Mouse (Mus musculus) stomach, postnatal 0 days (tissue): Measurements from ENCODE around the gene 1700061G19Rik. TPM values are rescaled to one million over a fixed set of nuclear protein-coding genes. Genes with fewer than 3 reads are reported as not detected.

Experiments
- ATAC-seq: fragments of 200-750 bp; cut with Nextera tagmentation; 2 replicates; pipeline ENCODE4 v1.8.0; 2017; ENCODE audit not compliant: low FRiP score, low TSS enrichment
- DNase-seq: peaks from one replicate; pipeline ENCODE4 v3.0.0-alpha.2; 2016; ENCODE audit warnings: low spot score
- H3K27ac ChIP-seq: fragments of 300-500 bp; sonication (generic); replicated peaks from 2 replicates; pipeline ENCODE4 v1.5.1; 2014; ENCODE audit warnings: mild to moderate bottlenecking, control low read depth
- H3K27me3 ChIP-seq: fragments of 300-500 bp; sonication (generic); 2 replicates; pipeline ENCODE4 v1.6.1; 2014; ENCODE audit warnings: low read length; ENCODE audit not compliant: control insufficient read depth, insufficient read depth
- H3K36me3 ChIP-seq: fragments of 300-500 bp; sonication (generic); 2 replicates; pipeline ENCODE4 v1.6.1; 2014; ENCODE audit warnings: low read length, mixed read lengths; ENCODE audit not compliant: control insufficient read depth, insufficient read depth
- H3K4me1 ChIP-seq: fragments of 300-500 bp; sonication (generic); replicated peaks from 2 replicates; pipeline ENCODE4 v1.6.1; 2014; ENCODE audit warnings: antibody characterized with exemption; ENCODE audit not compliant: control insufficient read depth, insufficient read depth
- H3K4me2 ChIP-seq: fragments of 300-500 bp; sonication (generic); replicated peaks from 2 replicates; pipeline ENCODE4 v1.6.1; 2014; ENCODE audit warnings: low read depth, mild to moderate bottlenecking, control low read depth, moderate library complexity
- H3K4me3 ChIP-seq: fragments of 300-500 bp; sonication (generic); 2 replicates; pipeline ENCODE4 v1.5.1; 2014; ENCODE audit warnings: low read depth, low read length, control low read depth
- H3K9ac ChIP-seq: fragments of 300-500 bp; sonication (generic); 2 replicates; pipeline ENCODE4 v1.6.1; 2014; ENCODE audit warnings: mild to moderate bottlenecking, low read length, control low read depth, mixed read lengths
- H3K9me3 ChIP-seq: fragments of 300-500 bp; sonication (generic); 2 replicates; pipeline ENCODE4 v1.6.1; 2016; ENCODE audit warnings: low read length; ENCODE audit not compliant: control insufficient read depth
- CTCF ChIP-seq: IDR thresholded peaks from 2 replicates; pipeline ENCODE4 v1.5.1; 2016; ENCODE audit warnings: antibody characterized with exemption, low read depth, mild to moderate bottlenecking, moderate library complexity
- EP300 ChIP-seq: optimal IDR thresholded peaks from 2 replicates; pipeline ENCODE3; 2016; ENCODE audit warnings: antibody characterized with exemption
- WGBS: fragments of 180-500 bp; shearing (Covaris S2); extraction: QIAGEN DNeasy Blood & Tissue Kit; methylation state at CpG from one replicate; pipeline ENCODE4 v1.1.7; 2014; 5-methylcytosine and 5-hydroxymethylcytosine counted together
- polyA plus RNA-seq: library from polyadenylated mRNA; unstranded; fragments of >200 nt; fragmentation: Nextera tagmentation; extraction: Ambion mirVana; gene quantifications from 2 replicates; pipeline ENCODE4 v1.2.1, GENCODE M21; 2015

Gene 1700061G19Rik
- polyA plus RNA-seq, 1 experiment from 2014 or later = 1.4 TPM

GRCm38 (mm10) chr17:56872512-56872911 is 2.8 kb upstream of the 1700061G19Rik start:
- ATAC-seq (no peak), DNase-seq (no peak)
- Histone ChIP-seq H3K4me3 (no peak overlapping the region), H3K4me1 (no peaks in the 10 kb centered on the region), H3K9me3 (no peaks in the 10 kb centered on the region), H3K36me3 (no peaks in the 10 kb centered on the region), H3K27me3 (no peaks in the 10 kb centered on the region), H3K9ac (no peak overlapping the region), H3K27ac (no peak overlapping the region), H3K4me2 (no peak overlapping the region)
- TF ChIP-seq EP300 (no peak), CTCF (no peak)
- WGBS = 75% methylated on average over 7 of the region's 7 CpGs

DNA sequence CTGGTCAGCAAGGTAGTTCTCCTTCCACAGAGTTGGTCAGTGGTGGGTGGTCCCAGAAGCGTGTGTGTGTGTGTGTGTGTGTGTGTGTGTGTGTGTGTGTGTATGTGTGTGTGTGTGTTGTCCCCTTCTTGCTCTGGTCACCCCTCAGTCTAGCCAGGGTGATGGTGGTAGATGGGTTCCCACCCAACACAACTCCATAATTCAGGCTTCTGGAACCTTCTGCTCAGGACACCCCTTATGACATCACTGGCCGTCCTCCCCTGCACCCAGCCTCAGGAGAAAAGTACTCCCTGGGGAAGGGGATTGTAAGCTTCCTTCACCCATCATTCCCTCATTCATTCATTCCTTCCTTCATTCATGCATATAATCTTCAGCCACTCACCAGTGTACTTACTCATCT is 1.0 kb upstream of the 1700061G19Rik start, which contains the start of gene Acsbg2:
Gene Acsbg2 (minus strand): TSS at position 211 of the 400 bp plus-strand sequence.
- Histone ChIP-seq H3K4me1 (no peaks in the 10 kb centered on the region), H3K27ac (no peak within 1 kb of the TSS), H3K9me3 (no peaks in the 10 kb centered on the region), H3K27me3 (no peaks in the 10 kb centered on the region), H3K36me3 (no peaks in the 10 kb centered on the region), H3K4me3 (no peak within 1 kb of the TSS), H3K9ac (no peak within 1 kb of the TSS), H3K4me2 (no peak within 1 kb of the TSS)
- WGBS = 89% methylated on average over 2 of the region's 2 CpGs
- DNase-seq (no peak), ATAC-seq (no peak)
- no peak for TF ChIP-seq EP300
- no peak for TF ChIP-seq CTCF

- H3K4me2 ChIP-seq = no peak overlapping the region
- WGBS = 83% methylated on average over 3 of the region's 3 CpGs
- no peak for TF ChIP-seq EP300
- no peak for TF ChIP-seq CTCF
These were observed 1.2 kb downstream of the 1700061G19Rik start for GRCm38 (mm10) chr17:56876465-56876864.

DNA sequence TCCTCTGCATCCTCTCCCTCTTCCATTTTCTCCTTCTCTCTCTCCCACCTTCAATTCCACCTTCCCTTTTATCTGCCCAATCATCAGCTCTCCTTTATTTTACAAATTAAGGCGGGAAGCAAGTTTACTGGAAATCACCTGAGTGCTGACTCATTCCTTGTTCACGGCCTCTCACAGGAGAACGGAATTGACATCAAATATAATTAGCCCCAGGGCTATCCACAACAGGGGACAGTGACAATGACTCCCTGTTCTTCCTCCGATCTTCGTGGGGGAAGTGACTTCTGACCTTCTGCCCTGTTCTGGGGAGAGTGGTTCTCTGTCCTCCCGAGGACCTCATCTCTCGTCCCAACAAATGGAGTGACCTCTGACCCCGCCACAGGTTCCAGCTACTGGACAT is 1.7 kb downstream of the 1700061G19Rik start:
- Histone ChIP-seq H3K36me3 (no peaks in the 10 kb centered on the region), H3K27me3 (no peaks in the 10 kb centered on the region), H3K4me3 (no peak overlapping the region), H3K4me1 (no peaks in the 10 kb centered on the region), H3K9me3 (no peaks in the 10 kb centered on the region), H3K4me2 (no peak overlapping the region), H3K27ac (no peak overlapping the region), H3K9ac (no peak overlapping the region)
- DNase-seq (no peak), ATAC-seq (no peak; the same call in 1 of the 2 replicates)
- WGBS = 55% methylated on average over 8 of the region's 8 CpGs
- TF ChIP-seq CTCF = no peak
- TF ChIP-seq EP300 = no peak

More at GRCm38 (mm10) chr17:56876465-56876864, 1.2 kb downstream of the 1700061G19Rik start:
- H3K9ac ChIP-seq = no peak overlapping the region
- no peak overlapping the region for H3K27ac ChIP-seq
- H3K4me3 ChIP-seq = no peak overlapping the region
- H3K36me3 ChIP-seq = no peaks in the 10 kb centered on the region
- ATAC-seq (no peak), DNase-seq (no peak)
- no peaks in the 10 kb centered on the region for H3K4me1 ChIP-seq
- H3K27me3 ChIP-seq = no peaks in the 10 kb centered on the region
- H3K9me3 ChIP-seq = no peaks in the 10 kb centered on the region

GRCm38 (mm10) chr17:56877426-56877825 is 2.1 kb downstream of the 1700061G19Rik start:
- DNase-seq = no peak
- H3K27ac ChIP-seq = no peak overlapping the region
- 82% methylated on average over 19 of the region's 19 CpGs for WGBS
- no peaks in the 10 kb centered on the region for H3K27me3 ChIP-seq
- no peak overlapping the region for H3K9ac ChIP-seq
- no peaks in the 10 kb centered on the region for H3K4me1 ChIP-seq
- no peak overlapping the region for H3K4me2 ChIP-seq
- no peaks in the 10 kb centered on the region for H3K36me3 ChIP-seq
- no peak for TF ChIP-seq CTCF
- TF ChIP-seq EP300 = no peak
- ATAC-seq = no peak; the same call in 1 of the 2 replicates
- no peaks in the 10 kb centered on the region for H3K9me3 ChIP-seq
- H3K4me3 ChIP-seq = no peak overlapping the region

- Histone ChIP-seq H3K27me3 (no peaks in the 10 kb centered on the region), H3K9me3 (no peaks in the 10 kb centered on the region), H3K4me1 (0 out of 2 replicates have a peak, but pooled peaks cover 2% of the 10 kb centered on the region), H3K36me3 (no peaks in the 10 kb centered on the region), H3K9ac (peak overlapping the region; percentile 38), H3K4me2 (peak overlapping the region; percentile 31), H3K27ac (no peak overlapping the region; the same call in 1 of the 2 replicates), H3K4me3 (no peak overlapping the region; the same call in 1 of the 2 replicates)
- peak; percentile 56; the same call in 1 of the 2 replicates for ATAC-seq
- 27% methylated on average over 17 of the region's 17 CpGs for WGBS
- no peak for TF ChIP-seq EP300
- no peak for TF ChIP-seq CTCF
- no peak for DNase-seq
These were observed 8.3 kb downstream of the 1700061G19Rik start for GRCm38 (mm10) chr17:56883612-56884011.
